Comparison of ENCODE assay signal across 8 mouse cellular contexts in genomic region chr7:30563117-30563905, GRCm38 (mm10). TPM values are rescaled to one million over a fixed set of nuclear protein-coding genes. Genes with fewer than 3 reads are reported as not detected.
DNase-seq lines count a peak whose midpoint lies in the region; ATAC-seq and TF ChIP-seq lines count a peak whose summit lies in the region.

Gene U2af1l4, plus strand, starts transcription at chr7:30563301.
Gene Gm49396, plus strand, starts transcription at chr7:30563344.
Gene Psenen, minus strand, starts transcription at chr7:30563627.

- peak within 1 kb of the TSS; percentile 95 for H3K27ac ChIP-seq in hindbrain, embryonic 13.5 days

- H3K9ac ChIP-seq in hindbrain, embryonic 13.5 days, result peak within 1 kb of the TSS; percentile 76

- peak within 1 kb of the TSS; percentile 73 for H3K4me2 ChIP-seq in hindbrain, embryonic 13.5 days

- TF ChIP-seq CTCF in Patski (IDR thresholded peaks at IDR 0.05), result no peak

- H3K36me3 ChIP-seq in hindbrain, embryonic 13.5 days, result peaks cover 31% of the 10 kb centered on the region

- CTCF ChIA-PET in Patski (lab: Charles Lee), result interaction anchor here (1.5 kb wide), 1 partner anchor 26 kb away, joined by 5 read pairs; no protein-coding TSS in a partner anchor

- peaks cover 32% of the 10 kb centered on the region for H3K4me1 ChIP-seq in hindbrain, embryonic 13.5 days (replicated peaks)

- under 1% methylated on average over 45 of the region's 45 CpGs for WGBS in hindbrain, embryonic 13.5 days

- H3K27me3 ChIP-seq in Patski, result no peaks in the 10 kb centered on the region
- no peaks in the 10 kb centered on the region for H3K27me3 ChIP-seq in hindbrain, embryonic 13.5 days

- ATAC-seq in Patski, result peak; percentile 75
- ATAC-seq in hindbrain, embryonic 13.5 days (ENCODE audit: low FRiP score), result peak; percentile 83

- POLR2A ChIA-PET in Patski (lab: Charles Lee), result interaction anchor here (0.7 to 1.1 kb wide), 2 partner anchors 11 to 182 kb away, joined by 3 to 5 read pairs; no protein-coding TSS in a partner anchor

- in situ Hi-C loops in Patski (cut with MboI; ENCODE audit: low pct_unique_long_range_greater_than_20kb), result no loop called here

- H3K9me3 ChIP-seq in hindbrain, embryonic 13.5 days, result no peaks in the 10 kb centered on the region

- DNase-seq in Patski (ENCODE audit: low read depth, low spot score), result peak; percentile 89
- DNase-seq in cerebellum, postnatal 14 days, result peak; percentile 97 to 98
- DNase-seq in frontal cortex, postnatal 14 days (ENCODE audit: low spot score in 2 of 2), result peak; percentile 89 to 92
- peak; percentile 84 to 90 for DNase-seq in layer of hippocampus, postnatal 25 days (ENCODE audit: extremely low spot score in 1 of 2, low spot score in 1 of 2)
- peak; percentile 98 for DNase-seq in lung, postnatal 25 days (ENCODE audit: low spot score)
- DNase-seq in retina, embryonic 14.5 days (ENCODE audit: low spot score), result peak; percentile 99
- DNase-seq in thymus, postnatal 4 days, result peak; percentile 97

- peak within 1 kb of the TSS; percentile 75 for H3K4me3 ChIP-seq in hindbrain, embryonic 13.5 days

RNA-seq across cellular contexts. Expression of gene U2af1l4, which starts in this region (rescaled TPM):
- 47.8 TPM for polyA plus RNA-seq in Patski (2021)
- 98.9 and 105 TPM in 2 replicates for polyA plus RNA-seq in hindbrain, embryonic 13.5 days (2015; fragmentation: Nextera tagmentation; extraction: Ambion mirVana)
- total RNA-seq in layer of hippocampus, postnatal 25 days (2021), result 10 to 100 TPM; 69.8 to 72.5 TPM

RNA-seq across cellular contexts. Expression of gene Gm49396, which starts in this region (rescaled TPM):
- 3.6 TPM for polyA plus RNA-seq in Patski (2021)
- 15.4 and 19.8 TPM in 2 replicates for polyA plus RNA-seq in hindbrain, embryonic 13.5 days (2015; fragmentation: Nextera tagmentation; extraction: Ambion mirVana)
- 1 to 10 TPM; 6.8 to 8.8 TPM for total RNA-seq in layer of hippocampus, postnatal 25 days (2021)

RNA-seq across cellular contexts. Expression of gene Psenen, which starts in this region (rescaled TPM):
- 104 TPM for polyA plus RNA-seq in Patski (2021)
- polyA plus RNA-seq in hindbrain, embryonic 13.5 days (2015; fragmentation: Nextera tagmentation; extraction: Ambion mirVana), result 134 and 139 TPM in 2 replicates
- 10 to 100 TPM; 76.0 to 92.1 TPM for total RNA-seq in layer of hippocampus, postnatal 25 days (2021)

Comparison
In these comparisons a context has a peak if more than half of its experiments do, and no peak if none do; other contexts are left out.
1. Peak in every context shown above with its lines: DNase-seq, ATAC-seq, H3K4me3 ChIP-seq and H3K27ac ChIP-seq.